Mouse (Mus musculus): Measurements from ENCODE around the gene Nasp.
"Not testable (repeated sequence)": the region's sequence is repeated elsewhere in the genome, so short reads cannot be mapped to it uniquely, and the experiment has no call there.

Nasp gene

DNA sequence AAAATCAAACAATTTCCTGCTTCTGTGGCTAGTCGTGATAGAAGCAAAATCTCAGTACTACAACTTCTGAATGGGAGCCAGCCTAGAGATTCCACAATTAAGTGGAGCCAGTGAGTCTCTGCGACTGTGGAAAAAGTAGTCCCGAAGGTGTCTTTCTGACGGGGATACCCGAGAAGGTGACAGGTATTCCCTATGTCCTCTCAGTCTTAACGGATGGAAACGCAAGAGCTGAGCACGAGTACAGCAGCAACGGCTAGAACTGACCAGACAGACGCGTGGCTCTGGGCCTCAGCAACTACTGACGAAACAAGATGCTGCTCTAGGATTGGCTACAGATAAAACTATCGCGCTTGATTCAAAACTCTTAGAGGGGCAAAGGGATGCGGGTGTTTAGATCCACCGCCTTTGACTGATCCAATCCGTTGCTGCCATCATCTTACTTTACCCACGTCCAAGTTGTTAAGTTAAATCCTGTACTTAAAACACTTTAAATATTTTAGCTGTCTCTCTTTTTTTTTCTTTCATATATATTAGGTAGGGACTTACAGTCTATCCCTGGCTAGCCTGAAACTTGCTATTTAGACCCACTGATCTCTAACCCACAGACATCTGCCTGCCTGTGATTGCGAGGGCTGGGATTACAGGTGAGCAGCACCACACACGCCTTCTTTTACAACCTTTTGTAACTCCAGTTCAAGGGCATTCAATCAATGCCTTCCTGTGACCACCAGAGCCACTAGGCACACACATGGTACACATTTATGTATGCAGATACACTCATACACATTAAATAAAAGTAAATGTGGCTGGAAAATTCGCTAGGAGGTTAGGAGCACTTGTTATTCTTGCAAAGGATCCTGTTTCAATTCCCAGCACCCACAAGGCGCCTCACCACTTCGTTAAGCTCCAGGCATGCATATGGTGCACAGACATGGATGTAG lies at the start of gene Nasp:
Gene Nasp, minus strand, starts transcription at position 220 of the 941 bp plus-strand sequence.
- peak; percentile 91 for DNase-seq (ENCODE audit: low spot score in 2 of 2)

DNA sequence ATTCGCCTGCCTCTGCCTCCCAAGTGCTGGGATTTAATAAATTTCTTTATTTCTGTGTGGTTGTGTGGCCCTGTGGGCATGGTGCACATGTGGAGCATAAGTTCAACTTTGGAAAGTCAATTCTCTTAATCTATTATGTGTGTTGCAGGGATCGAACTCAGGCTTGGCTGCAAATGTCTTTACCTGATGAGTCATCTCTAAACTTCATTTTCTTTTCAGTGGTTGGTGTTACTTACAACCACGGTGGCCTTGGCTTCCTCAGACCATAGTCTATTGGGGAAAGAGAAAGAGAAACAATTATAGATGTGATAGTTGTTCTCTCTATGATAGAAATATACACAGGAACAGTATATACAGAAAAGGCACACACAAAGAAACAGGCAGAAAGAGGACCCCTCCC lies 48.3 kb upstream of the Nasp start:
- no peak for DNase-seq (ENCODE audit: low spot score in 2 of 2)

DNA sequence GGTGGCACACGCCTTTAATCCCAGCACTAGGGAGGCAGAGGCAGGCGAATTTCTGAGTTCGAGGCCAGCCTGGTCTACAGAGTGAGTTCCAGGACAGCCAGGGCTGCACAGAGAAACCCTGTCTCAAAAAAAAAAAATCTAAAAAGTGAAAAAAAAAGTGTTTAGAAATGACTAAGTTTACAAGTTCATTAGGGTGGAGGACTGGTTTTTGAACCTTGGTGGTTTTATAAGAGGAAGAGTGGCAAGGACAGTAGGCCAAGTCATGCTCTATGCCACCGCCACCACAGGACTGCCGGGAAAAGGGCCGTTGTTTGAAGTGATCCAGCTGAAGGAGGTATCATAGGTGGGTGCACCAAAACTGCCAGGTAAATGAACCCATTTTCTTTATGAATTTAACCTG lies 47.0 kb upstream of the Nasp start:
- DNase-seq (ENCODE audit: low spot score in 2 of 2), result not testable (repeated sequence)

DNA sequence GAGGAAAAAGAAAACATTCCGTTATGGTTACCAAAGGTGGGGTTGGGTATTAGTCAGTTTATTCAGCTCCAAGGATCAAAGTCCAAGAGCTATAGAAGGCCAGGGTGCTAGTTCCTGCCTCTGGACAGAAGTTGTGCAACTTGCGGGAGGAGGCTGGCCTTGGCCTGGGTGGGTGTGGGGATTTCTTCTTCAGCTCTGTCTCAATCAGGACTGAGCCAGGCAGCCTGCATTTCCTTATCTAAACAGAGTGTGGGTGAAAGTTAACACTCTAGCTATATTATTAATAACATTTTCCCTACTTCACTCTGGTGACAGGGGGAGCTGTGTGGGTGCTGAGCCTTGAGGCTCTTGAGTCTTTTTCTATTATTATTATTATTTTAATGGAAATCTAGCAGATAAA lies 45.0 kb upstream of the Nasp start:
- peak in 1 of 2 experiments; percentile 35 for DNase-seq (ENCODE audit: low spot score in 2 of 2)

DNA sequence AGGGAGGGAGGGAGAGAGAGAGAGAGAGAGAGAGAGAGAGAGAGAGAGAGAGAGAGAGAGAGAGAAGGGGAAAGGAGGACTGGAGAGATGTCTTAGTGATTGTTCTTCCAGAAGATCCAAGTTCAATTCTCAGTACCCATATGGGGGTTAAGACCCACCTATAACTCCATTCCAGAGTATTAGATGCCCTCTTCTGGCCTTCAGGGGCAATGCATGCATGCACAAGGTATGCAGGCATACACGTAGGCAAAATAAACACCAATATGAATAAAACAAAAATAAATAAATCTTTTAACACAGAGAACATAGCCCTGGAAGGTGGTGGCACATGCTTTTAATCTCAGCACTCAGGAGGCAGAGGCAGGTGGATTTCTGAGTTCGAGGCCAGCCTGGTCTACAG lies 41.5 kb upstream of the Nasp start:
- DNase-seq (ENCODE audit: low spot score in 2 of 2), result no peak

DNA sequence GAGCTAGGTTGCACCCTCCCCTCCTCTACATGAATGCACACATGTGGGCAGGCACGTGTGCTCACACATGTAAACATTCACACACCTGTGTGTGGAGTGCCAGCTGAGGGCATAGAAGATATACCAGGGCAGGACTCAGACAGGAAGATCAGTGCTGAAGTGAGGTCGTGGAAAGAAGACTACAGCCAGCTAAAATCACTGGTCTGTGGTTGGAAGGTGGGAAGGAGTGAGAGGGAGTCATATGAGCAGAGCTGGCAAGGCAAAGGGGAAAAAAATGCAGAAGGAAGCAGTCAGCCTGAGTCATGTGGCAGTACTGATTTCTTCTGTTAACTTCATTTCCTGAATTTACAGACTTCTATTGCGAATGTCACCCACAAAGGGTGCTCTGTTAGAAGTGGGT lies 40.4 kb upstream of the Nasp start:
- peak; percentile 23 to 52 for DNase-seq (ENCODE audit: low spot score in 2 of 2)

DNA sequence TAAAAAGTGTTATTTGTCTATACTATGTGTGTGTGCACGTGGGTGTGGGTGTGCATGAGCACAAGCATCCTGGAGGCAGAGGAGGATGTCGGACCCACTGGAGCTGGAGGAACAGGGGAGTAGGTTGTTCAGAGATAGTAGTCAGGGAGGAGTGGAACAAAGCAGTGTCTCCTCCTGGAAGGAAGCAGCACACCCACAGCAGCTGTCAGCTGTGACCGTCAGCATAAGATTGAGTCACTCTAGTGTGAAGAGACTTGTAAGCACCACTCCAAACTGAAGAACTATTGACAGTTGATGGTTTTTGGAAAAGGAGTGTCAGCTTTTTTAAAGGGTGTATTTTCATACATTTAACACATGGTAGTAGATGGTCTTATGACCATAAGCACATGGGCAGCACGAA lies 38.9 kb upstream of the Nasp start:
- DNase-seq (ENCODE audit: low spot score in 2 of 2), result no peak

DNA sequence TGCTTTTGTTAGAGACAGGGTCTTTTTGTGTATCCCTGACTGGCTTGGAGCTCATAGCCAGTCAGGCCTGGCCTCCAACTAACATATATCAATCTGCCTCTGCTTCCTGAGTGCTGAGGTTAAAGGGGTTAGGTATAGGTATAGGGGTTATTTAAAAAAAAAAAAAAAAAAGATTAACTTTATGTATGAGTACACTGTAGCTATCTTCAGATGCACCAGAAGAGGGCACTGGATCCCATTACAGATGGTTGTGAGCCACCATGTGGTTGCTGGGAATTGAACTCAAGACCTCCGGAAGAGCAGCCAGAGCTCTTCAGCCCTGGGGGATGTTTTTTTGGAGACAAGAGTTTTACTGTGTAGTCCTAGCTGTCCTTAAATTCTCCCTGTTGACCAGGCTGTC lies 34.3 kb upstream of the Nasp start:
- no peak for DNase-seq (ENCODE audit: low spot score in 2 of 2)

DNA sequence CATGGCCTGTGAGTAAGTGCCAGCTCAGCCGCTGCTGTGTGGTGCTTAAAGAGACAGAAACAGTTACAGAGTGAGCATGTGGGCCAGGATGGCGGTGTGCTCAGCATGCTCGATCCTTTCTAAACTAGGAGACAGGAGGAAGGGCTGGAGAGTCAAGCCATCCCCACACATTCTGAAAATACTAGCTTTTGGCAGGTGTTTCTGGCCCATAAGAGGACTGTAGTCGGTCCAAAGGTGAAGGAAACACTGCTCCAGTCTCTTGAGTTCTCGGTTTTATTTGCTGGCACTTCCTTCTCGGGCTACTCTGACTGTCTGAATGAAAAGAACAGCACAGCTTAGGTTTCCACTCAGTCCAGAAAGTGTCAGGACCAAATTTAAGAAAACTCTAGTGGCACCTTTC lies 33.1 kb upstream of the Nasp start:
- DNase-seq (ENCODE audit: low spot score in 2 of 2), result no peak

DNA sequence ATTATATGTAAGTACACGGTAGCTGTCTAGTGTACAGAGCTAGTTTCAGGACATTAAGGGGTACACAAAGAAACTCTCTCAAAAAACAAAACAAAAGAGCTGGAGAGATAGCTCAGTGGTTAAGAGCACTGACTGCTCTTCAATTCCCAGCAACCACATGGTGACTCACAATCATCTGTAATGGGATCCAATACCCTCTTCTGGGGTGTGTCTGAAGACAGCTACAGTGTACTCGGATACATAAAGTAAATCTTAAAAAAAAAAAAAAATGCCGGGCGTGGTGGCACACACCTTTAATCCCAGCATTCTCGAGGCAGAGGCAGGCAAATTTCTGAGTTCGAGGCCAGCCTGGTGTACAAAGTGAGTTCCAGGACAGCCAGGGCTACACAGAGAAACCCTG lies 32.2 kb upstream of the Nasp start:
- DNase-seq (ENCODE audit: low spot score in 2 of 2), result not testable (repeated sequence)

DNA sequence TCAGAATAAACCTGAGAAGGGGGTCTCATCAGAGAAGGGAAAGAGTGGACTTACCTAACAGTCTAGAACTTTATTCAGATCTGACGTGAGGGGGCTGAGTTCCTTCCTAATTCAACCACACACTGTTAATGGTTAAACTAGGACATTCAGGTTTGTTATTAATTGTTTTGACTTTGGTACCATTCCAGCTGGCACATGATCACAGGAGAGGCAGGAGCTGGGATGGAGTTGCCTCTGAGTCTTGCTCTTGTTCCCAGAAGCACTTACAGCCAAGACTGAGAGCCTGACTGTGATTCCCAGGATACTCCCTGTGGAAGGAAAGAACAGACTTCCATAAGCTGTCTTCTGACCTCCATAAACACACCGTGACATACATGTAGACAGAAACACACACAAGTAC lies 31.7 kb upstream of the Nasp start:
- no peak for DNase-seq (ENCODE audit: low spot score in 2 of 2)

DNA sequence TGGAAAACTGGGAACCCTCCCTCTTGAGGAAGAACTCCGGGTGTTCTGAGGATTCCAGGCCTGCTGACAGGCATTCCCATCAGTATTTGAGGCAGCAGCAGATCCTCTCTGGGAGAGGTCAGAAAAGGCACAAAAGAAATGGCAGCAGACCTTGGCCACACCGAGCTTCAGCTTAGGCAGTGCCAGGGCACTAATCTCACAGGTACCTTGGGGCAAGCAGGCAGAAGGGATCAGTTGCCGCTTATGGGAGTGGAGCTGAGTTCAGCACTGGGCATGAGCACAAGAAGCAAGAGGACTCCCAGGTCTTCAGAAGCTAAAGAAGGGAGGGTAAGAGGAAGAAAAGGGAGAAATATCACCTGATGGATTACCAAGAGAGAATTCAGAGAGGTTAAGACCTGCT lies 30.2 kb upstream of the Nasp start:
- DNase-seq (ENCODE audit: low spot score in 2 of 2), result no peak

DNA sequence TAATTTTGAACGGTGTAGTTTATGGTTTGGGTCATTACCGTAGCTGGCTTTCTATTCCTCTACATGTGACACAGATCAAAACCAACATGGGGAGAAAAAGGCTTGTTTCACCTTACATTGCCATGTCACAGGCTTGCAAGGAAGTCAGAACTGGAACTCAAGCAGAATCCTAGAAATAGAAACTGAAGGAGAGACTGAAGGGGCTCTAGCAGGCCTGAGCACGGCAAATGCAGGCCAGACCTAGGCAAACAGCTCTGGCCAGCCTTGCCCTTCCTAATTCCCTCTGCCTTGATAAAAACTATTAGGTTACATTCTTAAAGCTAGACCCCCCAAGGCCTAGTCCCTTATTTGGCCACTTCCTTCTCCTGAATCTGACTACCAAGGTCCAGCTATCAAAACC lies 27.9 kb upstream of the Nasp start:
- no peak for DNase-seq (ENCODE audit: low spot score in 2 of 2)

DNA sequence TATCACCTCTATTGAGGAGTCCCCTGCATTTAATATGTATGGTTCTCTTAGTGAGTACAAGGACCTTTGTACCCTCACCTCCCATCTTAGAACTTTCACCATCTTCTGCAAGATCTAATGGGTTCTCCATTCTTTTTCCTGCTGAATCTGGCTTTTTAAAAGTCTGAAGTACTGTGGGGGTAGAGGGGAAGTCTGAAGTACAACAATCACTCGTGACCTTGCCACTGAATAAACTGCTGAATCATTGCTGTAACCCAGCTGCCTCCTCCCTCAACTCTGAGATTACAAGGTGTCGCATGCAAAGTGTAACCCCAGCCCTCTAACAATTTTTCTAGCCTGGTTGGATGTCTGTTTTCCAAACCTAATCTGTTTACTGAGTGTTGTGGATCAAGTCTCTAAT lies 27.4 kb upstream of the Nasp start:
- peak; percentile 25 to 33 for DNase-seq (ENCODE audit: low spot score in 2 of 2)

DNA sequence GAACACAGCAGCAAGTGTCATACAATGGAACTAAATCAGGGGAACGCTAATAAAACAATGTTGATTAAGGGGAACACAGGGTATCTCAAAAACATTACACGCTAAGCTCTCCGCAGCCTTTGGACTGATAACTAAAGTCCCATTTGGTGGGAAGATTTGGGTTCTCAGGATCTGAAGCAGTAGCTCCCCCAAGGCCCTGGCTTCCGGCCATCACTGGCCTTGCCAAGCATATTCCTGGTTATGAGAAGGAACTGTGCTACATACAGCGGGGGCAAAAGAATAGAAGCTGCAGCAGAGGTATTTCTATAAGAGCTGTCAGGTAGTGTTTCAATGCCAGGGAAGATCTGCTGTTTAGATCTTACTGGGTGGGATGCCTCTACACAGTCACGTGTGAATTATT lies 25.5 kb upstream of the Nasp start:
- no peak for DNase-seq (ENCODE audit: low spot score in 2 of 2)

DNA sequence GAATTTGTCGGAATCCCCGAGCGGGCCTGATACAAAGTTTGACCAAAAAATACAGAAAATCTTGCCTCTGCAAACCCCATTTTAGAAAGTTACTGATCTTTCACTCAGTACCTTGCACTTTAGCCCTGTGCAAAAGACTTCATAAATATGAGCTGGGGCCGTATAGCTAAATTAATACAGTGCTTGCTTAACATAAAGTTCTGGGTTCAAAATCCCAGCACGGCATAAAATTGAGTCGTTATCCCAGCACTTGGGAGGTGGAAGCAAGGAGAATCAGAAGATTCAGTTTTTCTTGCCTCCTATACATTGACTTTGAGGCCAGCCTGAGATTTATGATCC lies 24.0 kb upstream of the Nasp start:
- DNase-seq (ENCODE audit: low spot score in 2 of 2), result no peak

DNA sequence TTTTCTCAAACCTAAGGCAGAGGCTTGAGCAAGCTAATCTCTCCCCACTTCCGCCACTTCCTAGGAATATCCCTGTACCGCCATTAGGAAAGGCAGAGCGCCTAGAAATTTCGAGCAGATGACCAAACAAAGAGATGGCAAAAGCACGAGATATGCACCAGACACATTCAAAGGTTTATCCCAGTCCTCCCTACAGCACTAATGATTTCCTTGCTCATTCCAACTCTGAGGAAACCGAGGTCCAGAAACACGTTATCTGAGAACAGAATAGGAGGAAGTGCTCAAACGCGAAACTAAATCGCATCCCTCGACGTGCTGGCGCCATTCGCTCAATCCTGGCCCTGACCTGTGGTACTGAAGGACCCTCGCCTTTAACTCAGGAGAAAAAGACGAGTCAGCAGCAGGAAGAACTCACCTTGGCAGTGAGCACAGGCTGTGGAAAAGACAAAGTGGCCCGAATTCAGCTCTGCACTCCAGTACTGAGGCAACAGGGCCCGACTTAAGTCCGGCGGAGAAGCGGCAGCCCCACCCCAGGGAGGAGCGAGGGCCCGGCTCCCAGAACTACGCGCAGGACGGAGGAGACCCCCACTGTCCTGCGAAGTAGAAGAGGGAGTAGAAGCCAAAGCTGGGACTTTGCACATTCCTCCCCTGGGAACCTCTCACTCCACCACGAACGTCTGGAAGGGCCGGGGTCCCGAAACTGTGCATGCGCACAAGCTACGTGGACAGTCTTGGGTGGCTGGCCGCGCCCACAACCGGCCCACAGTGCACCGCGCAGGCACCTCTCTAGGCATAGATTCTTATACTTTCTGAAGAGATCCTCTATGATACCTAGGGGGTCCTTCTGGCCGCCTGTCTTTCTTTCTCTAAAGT lies 23.4 kb upstream of the Nasp start, which contains the start of gene Akr1a1:
Gene Akr1a1, minus strand, starts transcription at position 757 of the 873 bp plus-strand sequence.
- DNase-seq (ENCODE audit: low spot score in 2 of 2), result peak; percentile 95 to 96

DNA sequence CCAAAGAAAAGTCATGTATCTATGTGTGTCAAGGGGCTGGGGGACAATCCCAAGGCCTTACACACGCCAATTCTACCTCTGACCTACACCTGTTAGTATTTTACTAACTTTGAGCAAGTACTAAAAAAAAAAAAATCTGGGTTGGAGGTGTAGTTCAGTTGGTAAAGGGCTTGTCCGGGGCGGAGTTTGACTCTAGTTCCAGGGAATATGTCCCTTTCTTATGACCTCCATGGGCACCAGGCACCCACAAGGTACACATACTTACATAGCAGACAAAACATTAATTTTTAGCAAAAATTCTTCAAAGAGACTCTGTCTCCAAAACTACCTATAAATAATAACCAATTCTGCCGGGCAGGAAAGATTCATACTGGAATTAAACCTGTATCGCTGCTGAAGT lies 22.6 kb upstream of the Nasp start:
- no peak for DNase-seq (ENCODE audit: low spot score in 2 of 2)

DNA sequence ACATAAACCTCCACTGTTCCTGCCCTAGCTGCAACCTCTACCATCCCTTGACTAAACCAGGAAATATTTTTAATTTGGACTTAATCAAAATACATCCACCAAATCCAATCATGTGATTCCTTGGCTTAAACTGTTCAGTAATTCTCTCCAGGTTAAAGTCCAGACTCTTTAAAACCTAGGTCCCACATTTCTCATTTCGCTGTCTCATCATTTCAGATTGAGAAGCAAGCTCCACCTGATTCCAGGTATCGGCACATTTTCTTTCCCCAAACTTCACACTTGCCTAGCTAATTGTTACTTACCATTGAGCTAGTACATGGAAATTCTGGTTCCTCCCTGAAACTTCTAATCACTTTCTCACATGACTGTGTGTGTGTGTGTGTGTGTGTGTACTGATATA lies 21.7 kb upstream of the Nasp start:
- no peak for DNase-seq (ENCODE audit: low spot score in 2 of 2)

DNA sequence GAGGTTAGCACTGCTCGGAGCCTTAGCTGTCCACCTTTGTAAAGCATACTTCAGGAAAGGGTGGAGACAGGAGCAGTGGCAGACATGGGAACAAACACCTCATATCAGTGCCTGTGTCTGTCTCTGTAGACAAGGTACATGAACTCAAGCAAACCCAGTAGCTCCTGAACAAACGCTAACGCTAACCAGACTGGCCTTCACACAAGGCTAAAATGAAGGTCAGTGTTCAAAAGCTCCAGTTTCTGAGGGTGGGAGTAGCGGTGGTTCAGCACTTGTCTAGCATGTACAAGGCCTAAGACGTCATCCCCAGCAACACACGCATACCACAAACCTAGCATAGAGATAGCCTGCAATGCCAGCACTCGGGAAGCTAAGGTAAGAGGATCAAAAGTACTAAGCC lies 17.9 kb upstream of the Nasp start:
- no peak for DNase-seq (ENCODE audit: low spot score in 2 of 2)

DNA sequence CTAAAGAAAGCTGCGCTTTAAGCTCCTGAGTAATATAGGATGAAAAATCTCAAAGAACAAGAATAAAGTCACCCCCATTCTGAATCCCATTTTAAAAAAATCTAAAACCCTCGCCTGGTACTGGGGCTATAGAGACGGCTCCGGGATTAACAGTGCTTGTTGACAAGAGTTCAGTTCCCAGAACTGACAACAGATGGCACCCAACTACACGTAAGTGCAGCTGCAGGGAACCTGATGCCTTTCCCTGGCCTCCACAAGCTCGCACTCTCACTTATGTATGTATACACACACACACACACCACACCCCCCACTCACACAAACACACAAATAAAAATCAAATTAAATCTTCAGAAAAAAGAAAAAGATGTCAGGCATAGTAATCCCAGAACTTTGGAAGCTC lies 16.6 kb upstream of the Nasp start:
- DNase-seq (ENCODE audit: low spot score in 2 of 2), result no peak

DNA sequence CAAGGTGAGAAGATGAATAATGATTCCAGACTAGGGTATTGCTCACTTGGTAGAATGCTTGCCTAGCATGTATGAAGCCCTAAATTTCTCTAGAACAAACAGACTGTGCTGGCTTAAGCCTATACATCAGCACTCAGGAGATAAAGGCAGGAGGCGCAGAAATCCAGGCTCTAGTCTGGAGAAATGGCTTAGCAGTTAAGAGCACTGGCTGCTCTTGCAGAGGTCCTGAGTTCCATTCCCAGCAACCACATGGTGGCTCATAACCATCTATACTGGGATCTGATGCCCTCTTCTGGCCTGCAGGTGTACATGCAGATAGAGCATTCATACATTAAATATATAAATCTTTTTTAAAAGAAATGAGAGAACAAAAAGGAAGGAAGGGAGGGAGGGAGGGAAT lies 14.3 kb upstream of the Nasp start:
- DNase-seq (ENCODE audit: low spot score in 2 of 2), result no peak

DNA sequence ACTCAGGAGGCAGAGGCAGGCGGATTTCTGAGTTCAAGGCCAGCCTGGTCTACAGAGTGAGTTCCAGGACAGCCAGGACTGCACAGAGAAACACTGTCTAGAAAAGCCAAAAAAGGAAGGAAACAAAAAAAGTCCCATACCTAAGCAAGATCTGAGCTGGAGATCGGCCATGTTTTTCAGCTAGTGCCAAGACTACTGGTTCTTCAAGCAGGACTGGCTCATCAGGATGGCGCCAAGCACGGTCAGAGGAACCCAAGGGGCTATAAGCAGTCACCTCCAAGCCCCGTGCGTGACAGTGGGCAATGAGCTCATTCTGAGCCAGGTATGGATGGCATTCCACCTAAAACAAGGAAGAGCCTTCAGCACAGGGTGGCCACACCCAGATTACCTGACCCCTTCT lies 11.1 kb upstream of the Nasp start:
- no peak for DNase-seq (ENCODE audit: low spot score in 2 of 2)
